Mouse (Mus musculus) forebrain, embryonic 16.5 days (tissue): ENCODE measurements at regions not wholly inside any gene's neighbourhood (a gene's known extent, or its start where the extent isn't known, plus 50 kb on each side); places are given as distances from the start of the nearest gene placed in this dataset.

Experiments used
- ATAC-seq: fragments of 200-750 bp; cut with Nextera tagmentation; 2 replicates; pipeline ENCODE4 v1.8.0; 2017; ENCODE audit warnings: mild to moderate bottlenecking, moderate library complexity
- H3K27ac ChIP-seq: fragments of 300-500 bp; sonication (generic); 2 replicates; pipeline ENCODE4 v1.5.1; 2014; ENCODE audit warnings: low read length, control low read depth
- H3K27me3 ChIP-seq: fragments of 300-500 bp; sonication (generic); replicated peaks from 2 replicates; pipeline ENCODE4 v1.6.1; 2014; ENCODE audit warnings: low read length; ENCODE audit not compliant: control insufficient read depth, insufficient read depth
- H3K36me3 ChIP-seq: fragments of 300-500 bp; sonication (generic); 2 replicates; pipeline ENCODE4 v1.6.1; 2014; ENCODE audit not compliant: control insufficient read depth, insufficient read depth
- H3K4me1 ChIP-seq: fragments of 300-500 bp; sonication (generic); replicated peaks from 2 replicates; pipeline ENCODE4 v1.6.1; 2014; ENCODE audit warnings: low read length; ENCODE audit not compliant: control insufficient read depth, insufficient read depth
- H3K4me2 ChIP-seq: fragments of 300-500 bp; sonication (generic); 2 replicates; pipeline ENCODE4 v1.6.1; 2014; ENCODE audit warnings: mild to moderate bottlenecking, low read length, control low read depth
- H3K4me3 ChIP-seq: fragments of 300-500 bp; sonication (generic); replicated peaks from 2 replicates; pipeline ENCODE4 v1.5.1; 2014; ENCODE audit warnings: mild to moderate bottlenecking, low read length, control low read depth
- H3K9ac ChIP-seq: fragments of 300-500 bp; sonication (generic); replicated peaks from 2 replicates; pipeline ENCODE4 v1.6.1; 2014; ENCODE audit warnings: low read depth, low read length, control low read depth
- H3K9me3 ChIP-seq: fragments of 300-500 bp; sonication (generic); 2 replicates; pipeline ENCODE4 v1.6.1; 2016; ENCODE audit warnings: low read length; ENCODE audit not compliant: control insufficient read depth
- WGBS: fragments of 180-500 bp; shearing (Covaris S2); extraction: QIAGEN DNeasy Blood & Tissue Kit; methylation state at CpG from one replicate; pipeline ENCODE4 v1.1.7; 2014; 5-methylcytosine and 5-hydroxymethylcytosine counted together

DNA sequence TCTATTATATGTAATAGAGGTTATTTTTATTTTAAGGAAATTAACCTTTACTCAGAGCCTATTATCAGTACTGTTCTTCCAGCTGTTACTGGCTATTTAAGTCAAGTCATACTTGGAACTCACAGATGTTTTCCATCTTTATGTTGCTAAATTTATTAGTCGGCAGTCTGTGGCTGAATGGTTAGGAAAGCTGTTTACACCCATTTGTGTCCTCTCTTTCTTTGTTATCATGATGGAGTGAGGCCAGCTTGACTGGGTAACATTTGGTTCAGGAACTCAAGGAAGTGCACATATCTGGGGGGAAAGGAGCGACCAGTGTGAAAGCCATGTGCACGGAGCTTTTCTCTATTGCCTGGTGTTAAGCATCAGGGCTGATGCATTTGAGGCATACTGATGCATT is 160.4 kb upstream of the Klf12 start:
- Histone ChIP-seq H3K4me1 (no peaks in the 10 kb centered on the region), H3K27me3 (no peaks in the 10 kb centered on the region), H3K4me3 (no peak overlapping the region), H3K9me3 (no peaks in the 10 kb centered on the region), H3K27ac (no peak overlapping the region), H3K9ac (no peak overlapping the region), H3K4me2 (no peak overlapping the region), H3K36me3 (no peaks in the 10 kb centered on the region)
- WGBS = 87% methylated on average over 3 of the region's 3 CpGs
- no peak for ATAC-seq

DNA sequence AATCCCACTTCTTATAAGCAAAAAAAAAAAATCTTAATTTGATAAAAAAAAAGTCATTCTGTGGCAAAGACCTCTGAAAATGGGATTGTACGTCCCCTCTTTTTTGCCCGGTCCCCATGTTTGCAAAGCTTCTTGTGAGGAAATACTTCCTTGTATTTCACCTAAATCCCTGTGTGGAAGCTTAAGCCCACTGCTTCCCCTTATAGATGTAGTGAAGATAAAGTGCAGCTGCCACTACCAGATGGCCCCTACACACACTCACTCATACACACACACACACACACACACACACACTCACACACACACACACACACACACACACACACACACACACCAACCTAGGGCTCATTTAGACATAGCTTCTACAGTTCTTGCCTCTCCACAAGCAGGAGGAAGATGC is 159.6 kb upstream of the Klf12 start:
- ATAC-seq = no peak
- Histone ChIP-seq H3K9me3 (no peaks in the 10 kb centered on the region), H3K27ac (no peak overlapping the region), H3K27me3 (no peaks in the 10 kb centered on the region), H3K4me3 (no peak overlapping the region), H3K4me2 (no peak overlapping the region), H3K4me1 (no peaks in the 10 kb centered on the region), H3K36me3 (no peaks in the 10 kb centered on the region), H3K9ac (no peak overlapping the region)
- WGBS = 90% methylated on average over 2 of the region's 2 CpGs

DNA sequence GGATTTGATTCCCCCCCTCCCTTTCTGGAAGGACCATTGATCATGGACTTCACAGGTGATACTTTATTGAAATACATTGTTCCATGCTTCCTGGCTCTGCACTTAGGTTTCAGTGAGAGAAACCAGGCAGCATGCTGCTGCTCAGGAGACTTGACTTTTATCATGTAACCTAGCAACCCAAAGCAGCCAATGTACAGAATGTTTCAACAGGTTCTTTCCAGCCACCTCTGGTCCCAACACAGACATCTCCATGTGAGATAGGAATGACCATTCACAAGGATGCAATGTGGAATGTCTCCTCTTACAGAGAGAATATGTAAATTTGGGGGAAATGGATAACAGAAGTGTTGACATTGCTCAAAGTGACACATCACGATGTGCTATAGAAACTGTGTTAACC is 153.1 kb upstream of the Klf12 start:
- no peak overlapping the region for H3K4me2 ChIP-seq
- H3K9me3 ChIP-seq = no peaks in the 10 kb centered on the region
- no peaks in the 10 kb centered on the region for H3K4me1 ChIP-seq
- no peak for ATAC-seq
- 94% methylated on average over 1 of the region's 1 CpGs for whole genome bisulfite sequencing
- H3K4me3 ChIP-seq = no peak overlapping the region
- no peak overlapping the region for H3K9ac ChIP-seq
- H3K27me3 ChIP-seq = no peaks in the 10 kb centered on the region
- H3K27ac ChIP-seq = no peak overlapping the region
- no peaks in the 10 kb centered on the region for H3K36me3 ChIP-seq

DNA sequence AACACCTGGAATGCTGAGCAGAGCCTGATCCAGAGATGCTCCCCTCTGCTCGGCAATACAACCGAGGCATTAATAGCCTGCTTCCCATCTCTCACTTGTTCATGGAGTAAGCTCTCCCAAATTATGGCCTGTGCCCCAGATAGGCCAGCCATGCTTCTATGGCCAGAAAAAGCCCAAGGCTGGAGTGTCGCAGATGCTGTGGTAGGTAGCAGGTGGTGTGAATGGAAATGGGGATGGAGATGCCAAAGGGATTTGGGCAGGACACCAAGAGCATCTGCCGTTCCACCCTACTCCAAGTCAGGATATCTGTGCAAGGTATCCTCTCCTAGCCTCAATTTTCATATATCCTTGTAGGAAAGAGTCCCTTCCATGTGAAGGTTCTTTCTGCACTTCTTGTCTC is 145.2 kb upstream of the Klf12 start:
- no peak for ATAC-seq
- WGBS = 87% methylated on average over 4 of the region's 4 CpGs
- H3K27ac ChIP-seq = no peak overlapping the region
- no peaks in the 10 kb centered on the region for H3K27me3 ChIP-seq
- no peak overlapping the region for H3K4me2 ChIP-seq
- no peaks in the 10 kb centered on the region for H3K4me1 ChIP-seq
- no peak overlapping the region for H3K9ac ChIP-seq
- no peaks in the 10 kb centered on the region for H3K36me3 ChIP-seq
- no peak overlapping the region for H3K4me3 ChIP-seq
- no peaks in the 10 kb centered on the region for H3K9me3 ChIP-seq

DNA sequence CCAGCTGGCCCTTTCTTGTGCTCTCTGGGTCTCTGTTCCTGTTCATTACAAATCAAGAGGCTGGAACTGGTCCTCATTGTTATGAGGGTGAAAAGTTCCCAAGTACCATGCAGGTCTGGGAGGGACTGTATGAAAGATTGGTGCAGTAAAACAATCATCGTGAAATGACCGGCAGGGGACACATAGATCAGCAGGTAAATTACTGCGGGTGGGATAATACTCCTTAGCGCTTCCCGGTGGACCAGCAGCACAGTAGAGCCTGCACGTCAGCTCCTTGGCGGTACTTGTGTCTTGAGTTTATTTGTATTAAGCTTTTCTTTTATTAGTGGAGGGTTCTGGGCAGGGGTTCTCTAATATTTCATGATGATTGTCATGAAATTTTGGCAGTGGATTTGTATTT is 141.9 kb upstream of the Klf12 start:
- H3K27me3 ChIP-seq = no peaks in the 10 kb centered on the region
- H3K27ac ChIP-seq = no peak overlapping the region
- no peak for ATAC-seq
- H3K4me2 ChIP-seq = no peak overlapping the region
- H3K4me1 ChIP-seq = no peaks in the 10 kb centered on the region
- 95% methylated on average over 7 of the region's 7 CpGs for WGBS
- no peaks in the 10 kb centered on the region for H3K9me3 ChIP-seq
- no peak overlapping the region for H3K4me3 ChIP-seq
- H3K9ac ChIP-seq = no peak overlapping the region
- no peaks in the 10 kb centered on the region for H3K36me3 ChIP-seq

DNA sequence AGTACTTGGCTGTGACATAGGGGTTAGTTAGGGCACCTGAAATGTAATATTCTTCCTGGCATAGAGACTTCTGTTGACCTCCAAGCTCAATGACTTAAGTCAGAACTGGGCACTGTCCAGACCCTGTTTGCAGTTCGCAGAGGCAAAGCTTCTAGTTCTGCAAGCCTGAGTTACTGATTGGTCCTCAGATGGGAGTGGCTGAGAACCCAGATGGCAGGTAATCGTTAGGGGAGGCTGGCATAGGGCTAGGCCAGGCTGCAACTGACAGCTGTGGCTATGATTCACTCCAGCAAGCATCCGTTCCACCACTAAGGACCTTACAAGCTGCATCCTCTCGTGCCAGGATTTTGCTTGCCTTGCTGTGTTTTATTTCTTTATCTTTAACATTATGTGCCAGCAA is 139.3 kb upstream of the Klf12 start:
- ATAC-seq = no peak
- Histone ChIP-seq H3K36me3 (no peaks in the 10 kb centered on the region), H3K9me3 (no peaks in the 10 kb centered on the region), H3K27ac (no peak overlapping the region), H3K4me3 (no peak overlapping the region), H3K9ac (no peak overlapping the region), H3K27me3 (no peaks in the 10 kb centered on the region), H3K4me1 (no peaks in the 10 kb centered on the region), H3K4me2 (no peak overlapping the region)
- WGBS = 61% methylated on average over 4 of the region's 4 CpGs

DNA sequence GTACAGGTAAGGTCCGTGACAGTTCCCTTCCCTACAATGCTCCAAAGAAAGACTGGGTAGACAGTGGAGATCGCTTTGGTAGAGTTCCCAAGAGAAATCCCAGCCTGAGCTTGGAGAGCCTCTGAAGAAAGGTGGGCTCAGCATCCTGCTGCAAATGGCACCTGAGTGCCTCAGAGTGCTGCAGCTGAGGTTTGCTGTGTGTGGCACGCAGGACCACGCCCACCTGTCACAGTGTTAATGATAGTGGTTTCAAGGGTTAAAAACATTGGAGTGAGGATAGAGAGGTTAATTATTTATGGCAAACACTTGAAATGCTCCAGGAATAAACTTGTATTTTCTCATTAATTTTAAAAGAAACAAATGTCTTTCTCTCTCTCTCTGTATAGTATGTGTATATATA is 137.2 kb upstream of the Klf12 start:
- Histone ChIP-seq H3K9ac (no peak overlapping the region), H3K4me1 (no peaks in the 10 kb centered on the region), H3K4me2 (no peak overlapping the region), H3K9me3 (no peaks in the 10 kb centered on the region), H3K27ac (no peak overlapping the region), H3K4me3 (no peak overlapping the region), H3K36me3 (no peaks in the 10 kb centered on the region), H3K27me3 (no peaks in the 10 kb centered on the region)
- no peak for ATAC-seq
- WGBS = 89% methylated on average over 4 of the region's 4 CpGs

DNA sequence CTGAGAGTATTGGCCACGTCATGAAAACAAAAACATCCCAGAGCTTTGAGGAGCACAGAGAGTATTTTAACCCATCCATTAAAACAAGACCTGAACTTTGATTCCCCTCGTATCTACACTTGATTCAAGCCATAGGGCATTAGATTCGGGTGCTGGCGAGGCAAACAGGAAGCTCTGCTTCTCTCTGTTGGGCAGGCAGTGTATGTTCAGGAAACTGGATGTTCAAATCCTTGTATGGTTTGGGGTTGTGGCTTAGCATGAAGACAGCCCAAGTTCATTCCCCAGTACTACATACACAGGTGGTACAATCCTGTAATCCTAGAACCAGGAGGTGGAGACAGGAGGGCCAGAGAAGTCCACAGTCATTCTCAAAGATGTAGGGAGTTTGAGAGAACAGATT is 130.6 kb upstream of the Klf12 start:
- Histone ChIP-seq H3K4me3 (no peak overlapping the region), H3K9me3 (no peaks in the 10 kb centered on the region), H3K36me3 (no peaks in the 10 kb centered on the region), H3K4me2 (no peak overlapping the region), H3K27ac (no peak overlapping the region), H3K27me3 (no peaks in the 10 kb centered on the region), H3K9ac (no peak overlapping the region), H3K4me1 (no peaks in the 10 kb centered on the region)
- WGBS = 80% methylated on average over 4 of the region's 4 CpGs
- ATAC-seq = no peak

DNA sequence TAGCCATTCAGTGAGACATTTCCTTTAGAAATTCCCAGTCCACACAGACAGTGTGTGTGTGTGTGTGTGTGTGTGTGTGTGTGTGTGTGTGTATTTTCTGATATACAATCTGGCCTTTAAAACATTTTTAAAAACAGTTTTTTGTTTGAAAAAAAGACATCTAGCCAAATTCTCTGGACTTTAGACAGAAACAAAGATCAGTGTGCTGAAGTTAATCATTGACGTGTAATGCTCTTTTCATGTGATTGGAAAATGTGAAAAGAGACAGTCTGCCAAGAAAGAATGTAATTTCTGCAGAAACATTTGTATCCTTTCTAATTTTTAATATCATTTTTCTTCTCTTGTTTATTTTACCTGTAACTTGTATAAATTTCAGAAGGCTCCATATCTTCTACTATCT is 127.7 kb upstream of the Klf12 start:
- H3K9ac ChIP-seq = no peak overlapping the region
- no peaks in the 10 kb centered on the region for H3K9me3 ChIP-seq
- H3K4me1 ChIP-seq = no peaks in the 10 kb centered on the region
- WGBS = 88% methylated on average over 1 of the region's 1 CpGs
- no peak overlapping the region for H3K4me2 ChIP-seq
- H3K4me3 ChIP-seq = no peak overlapping the region
- ATAC-seq = no peak
- H3K27ac ChIP-seq = no peak overlapping the region
- H3K27me3 ChIP-seq = no peaks in the 10 kb centered on the region
- H3K36me3 ChIP-seq = no peaks in the 10 kb centered on the region

DNA sequence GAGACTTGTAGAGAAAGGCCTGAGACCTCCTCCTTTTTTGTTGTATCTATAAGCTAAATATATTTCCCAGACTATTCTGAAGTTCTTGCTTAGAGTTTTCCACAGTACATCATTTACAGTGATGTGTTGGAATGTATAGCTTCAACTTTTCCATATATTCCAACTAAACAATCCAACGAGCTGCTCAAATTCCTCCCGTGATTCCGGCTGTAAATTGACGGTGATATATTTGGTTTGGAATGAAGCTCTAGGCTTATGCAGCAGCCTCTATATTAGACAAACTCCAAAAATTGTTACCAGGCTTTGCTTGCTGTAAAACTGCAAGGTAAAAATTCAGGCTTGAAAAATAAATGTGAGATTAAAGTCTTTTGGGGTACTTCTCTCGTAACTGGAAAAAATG is 112.7 kb upstream of the Klf12 start:
- Histone ChIP-seq H3K27me3 (no peaks in the 10 kb centered on the region), H3K36me3 (no peaks in the 10 kb centered on the region), H3K9me3 (no peaks in the 10 kb centered on the region), H3K27ac (no peak overlapping the region), H3K4me3 (no peak overlapping the region), H3K9ac (no peak overlapping the region), H3K4me2 (no peak overlapping the region), H3K4me1 (no peaks in the 10 kb centered on the region)
- no peak for ATAC-seq
- WGBS = 93% methylated on average over 5 of the region's 5 CpGs
